Mouse (Mus musculus) thymus, postnatal 0 days (tissue): ENCODE data around the gene Rabgap1l. TPM values are rescaled to one million over a fixed set of nuclear protein-coding genes. Genes with fewer than 3 reads are reported as not detected.
A peak's percentile ranks its signal among the peaks of the same experiment; 100 is the strongest.

Experiments used
- DNase-seq: peaks from one replicate; pipeline ENCODE4 v3.0.0-alpha.2; 2015; ENCODE audit warnings: low spot score
- polyA plus RNA-seq: library from polyadenylated mRNA; unstranded; fragments of >200 nt; fragmentation: Nextera tagmentation; extraction: Ambion mirVana; gene quantifications from 2 replicates; pipeline ENCODE4 v1.2.1, GENCODE M21; 2015

Rabgap1l gene
- polyA plus RNA-seq, 1 experiment from 2014 or later = 88.0 TPM

DNA sequence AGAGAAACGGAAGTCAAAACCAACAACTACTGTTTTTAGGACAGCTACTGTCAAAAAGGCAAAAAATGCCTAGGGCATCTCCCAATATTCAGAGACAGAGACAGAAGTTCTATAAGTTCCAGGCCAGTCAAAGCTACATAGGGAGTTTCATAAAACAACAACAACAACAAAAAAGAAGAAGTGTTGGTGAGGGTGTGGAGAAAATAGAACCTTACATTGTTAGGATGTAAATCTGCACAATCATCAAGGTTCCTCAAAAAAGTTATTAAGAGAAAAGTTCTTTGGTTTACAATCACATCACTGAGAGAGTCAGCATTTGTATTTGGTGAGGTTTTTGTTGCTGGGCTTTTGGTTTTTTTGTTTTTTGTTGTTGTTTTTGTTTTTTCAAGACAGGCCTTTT lies 472.3 kb downstream of the Rabgap1l start:
- DNase-seq = no peak

DNA sequence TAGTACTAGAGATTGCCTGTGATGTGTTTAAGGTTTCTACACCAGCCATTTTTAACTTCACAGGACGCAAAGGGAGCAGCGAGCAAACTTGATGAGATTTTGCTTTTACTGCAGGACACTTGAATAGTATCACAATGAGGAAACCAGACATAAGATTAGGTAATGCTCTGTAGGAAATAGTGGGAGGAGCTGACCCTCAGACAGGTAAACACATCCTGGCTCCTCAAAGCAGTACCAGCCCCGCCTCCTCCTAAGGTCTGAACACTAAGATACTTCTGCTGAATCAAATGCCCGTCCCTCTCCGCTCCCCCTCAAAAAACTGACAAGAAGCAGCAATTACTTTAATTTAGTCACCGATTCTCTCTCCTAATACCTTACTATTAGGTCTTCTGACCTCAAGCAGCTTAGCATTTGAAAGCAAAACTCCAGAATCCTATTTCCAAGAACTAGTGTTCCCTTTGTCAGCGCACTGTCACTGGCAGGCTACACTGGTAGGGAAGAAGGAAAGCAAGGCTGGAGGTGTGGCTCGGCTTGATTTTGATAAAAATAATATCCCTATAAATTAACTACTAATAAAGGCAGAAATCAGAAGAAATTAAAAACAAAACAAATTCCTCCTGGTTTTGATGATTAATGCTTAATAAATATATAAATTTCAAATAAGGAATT lies 474.8 kb downstream of the Rabgap1l start:
- DNase-seq = no peak

DNA sequence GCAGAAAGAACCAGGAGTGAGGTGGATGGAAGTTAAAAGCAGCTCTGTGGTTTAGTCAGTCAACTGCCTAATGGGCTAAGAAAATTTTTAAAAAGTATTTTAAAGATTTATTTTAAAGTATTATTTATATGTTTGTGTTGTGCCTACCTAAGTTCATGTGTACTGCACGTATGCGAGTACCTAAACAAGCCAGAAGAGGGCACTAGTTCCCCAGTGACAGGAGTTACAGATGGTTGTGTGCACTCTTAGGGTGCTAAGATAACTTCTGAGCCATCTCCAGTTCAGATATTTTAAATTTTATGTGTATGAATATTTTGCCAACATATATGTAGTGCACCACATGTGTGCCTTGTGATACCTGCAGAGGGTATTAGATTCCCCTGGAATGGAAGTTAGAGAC lies 476.8 kb downstream of the Rabgap1l start:
- no peak for DNase-seq

DNA sequence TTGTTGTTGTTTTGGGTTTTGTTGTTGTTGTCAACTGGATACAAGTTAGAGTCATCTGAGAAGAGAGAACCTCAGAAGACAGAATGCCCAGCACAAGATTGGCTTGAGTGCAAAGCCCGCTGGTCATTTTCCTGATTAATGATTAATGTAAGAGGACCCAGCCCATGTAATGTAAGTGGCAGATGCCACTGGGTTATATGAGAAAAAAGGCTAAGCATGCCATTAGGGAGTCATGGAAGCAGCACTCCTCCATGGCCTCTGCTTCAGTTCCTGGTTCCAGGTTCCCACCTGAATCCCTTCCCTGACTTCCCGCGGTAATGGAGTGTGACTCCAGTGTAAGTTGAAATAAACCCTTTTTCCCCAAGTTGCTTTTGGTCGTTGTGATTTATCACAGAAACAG lies 480.4 kb downstream of the Rabgap1l start:
- DNase-seq = no peak

DNA sequence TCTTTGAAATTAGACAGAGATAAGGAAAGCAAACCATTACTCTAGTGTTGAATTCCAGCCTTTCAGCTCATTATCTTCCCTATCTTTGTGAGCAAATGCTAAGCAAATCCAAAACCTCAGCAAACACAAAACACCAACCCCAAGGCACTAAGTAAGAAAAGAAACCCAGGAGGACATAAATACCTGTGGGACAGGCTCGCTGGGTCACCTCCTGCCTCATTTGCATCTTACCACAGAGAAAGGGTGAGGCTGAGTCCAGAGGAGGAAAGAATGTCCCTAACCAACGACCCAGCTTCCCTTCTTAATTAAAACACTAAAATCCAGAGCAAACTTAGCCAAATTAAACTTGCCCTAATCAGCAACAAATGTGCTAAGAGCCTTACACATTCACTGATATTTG lies 481.1 kb downstream of the Rabgap1l start:
- no peak for DNase-seq

DNA sequence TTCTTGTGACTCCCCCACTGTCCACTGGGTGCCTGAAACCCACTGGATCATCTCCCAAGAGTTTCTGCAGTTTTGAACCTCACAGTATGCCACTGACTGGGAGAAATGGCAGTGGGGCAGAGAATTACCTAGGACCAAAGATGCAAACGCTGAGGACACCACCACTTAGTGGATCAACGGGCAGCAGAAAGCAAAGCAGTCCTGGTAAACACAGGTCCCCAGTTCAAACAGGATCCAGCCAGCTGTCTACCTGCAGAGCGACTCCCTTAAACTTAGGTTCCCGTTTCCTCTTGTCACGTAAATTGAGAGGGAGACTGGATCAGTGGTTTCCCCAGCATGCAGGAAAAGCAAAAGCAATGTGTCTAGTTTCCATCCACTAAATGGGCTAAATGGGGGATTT lies 483.1 kb downstream of the Rabgap1l start:
- no peak for DNase-seq

DNA sequence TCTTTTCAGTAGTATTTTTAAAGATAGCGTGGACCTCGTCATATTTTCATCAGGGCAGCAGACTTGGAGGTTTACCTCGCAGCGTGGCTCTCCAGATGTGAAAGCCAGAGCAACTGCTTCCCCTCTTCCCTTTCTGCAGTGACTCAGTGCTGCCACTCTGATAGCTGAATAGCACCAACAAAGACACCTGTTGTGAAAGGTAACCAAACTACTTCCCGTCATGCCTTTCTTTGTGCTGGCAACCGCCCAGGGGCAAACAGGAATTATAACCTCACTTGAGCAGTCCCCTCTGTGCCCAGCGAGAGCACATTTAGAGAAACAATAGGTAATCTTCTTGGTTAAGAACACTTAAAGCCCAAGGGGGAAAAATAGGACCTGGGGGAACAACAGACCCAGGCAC lies 484.0 kb downstream of the Rabgap1l start:
- DNase-seq = peak; percentile 76

DNA sequence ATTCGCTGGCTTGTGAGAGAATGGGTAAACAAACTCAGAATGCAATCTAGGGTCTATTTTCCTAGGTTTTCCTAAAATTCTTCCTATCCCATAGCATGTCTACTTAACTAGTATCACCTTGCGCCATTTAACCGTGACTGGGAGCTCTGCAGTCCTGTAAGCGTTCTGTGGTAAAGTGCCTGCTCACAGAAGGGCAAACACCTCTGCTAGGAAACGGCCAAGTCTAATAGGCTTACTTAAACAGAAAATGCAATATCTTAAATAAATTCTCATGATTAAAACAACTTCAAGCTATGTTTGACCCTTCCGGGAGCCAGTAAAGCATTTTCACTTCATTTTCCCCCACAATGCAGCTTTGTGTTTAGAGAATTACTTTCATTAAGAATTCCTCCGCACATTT lies 484.5 kb downstream of the Rabgap1l start:
- peak; percentile 21 for DNase-seq

DNA sequence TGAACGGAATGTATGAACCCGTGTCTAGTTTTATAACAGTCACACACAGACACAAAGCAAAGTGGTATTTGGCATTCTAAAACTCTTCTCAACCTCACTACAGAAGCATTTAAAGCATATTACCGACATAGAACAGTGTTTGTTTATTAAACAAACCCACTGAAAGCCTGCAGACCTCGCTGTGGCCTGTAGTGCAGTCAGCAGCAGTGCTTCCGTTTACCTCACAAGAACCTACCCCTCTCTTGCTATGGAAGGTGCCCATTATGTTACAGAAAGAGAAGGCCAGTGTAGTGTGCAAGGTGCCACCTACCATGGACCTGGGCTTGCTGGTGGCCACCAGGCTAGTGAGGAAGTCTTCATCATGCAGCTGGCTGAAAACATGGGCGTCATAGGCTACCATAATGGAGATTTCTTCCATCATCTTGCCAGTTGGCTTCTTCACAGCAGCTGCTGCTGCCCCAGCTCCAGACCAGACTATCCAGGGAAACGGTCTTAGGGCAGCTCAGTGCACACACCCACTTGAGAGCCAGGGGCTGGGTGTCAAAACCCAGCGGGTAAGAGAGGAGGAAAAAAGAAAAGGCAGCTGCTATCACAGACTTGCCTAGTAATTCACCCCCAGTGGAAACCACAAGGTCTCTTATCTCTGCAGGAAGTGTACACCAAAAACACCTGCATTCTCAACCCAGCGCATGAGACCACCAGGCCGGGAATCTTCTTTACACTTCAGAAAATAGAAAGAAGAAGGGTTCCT lies 486.0 kb downstream of the Rabgap1l start:
- peak; percentile 87 for DNase-seq

DNA sequence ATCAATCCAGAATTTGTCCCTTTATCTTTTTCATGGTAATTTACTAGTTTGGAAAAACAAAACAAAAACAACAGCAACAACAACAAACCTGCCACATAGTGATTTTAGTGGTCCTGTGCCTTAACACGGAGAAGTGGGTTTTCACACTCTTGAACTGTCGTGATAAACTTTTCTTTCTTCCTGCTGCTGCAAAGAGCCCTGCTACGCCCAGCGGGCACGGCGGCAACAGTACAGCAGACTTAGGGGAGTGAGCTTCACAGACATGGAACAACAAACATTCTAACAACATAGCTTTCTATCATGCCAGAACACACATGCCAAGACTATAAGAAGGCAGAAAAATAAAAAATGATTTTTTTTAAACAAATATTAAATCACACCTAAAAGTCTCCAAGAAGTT lies 486.7 kb downstream of the Rabgap1l start:
- DNase-seq = peak; percentile 57

DNA sequence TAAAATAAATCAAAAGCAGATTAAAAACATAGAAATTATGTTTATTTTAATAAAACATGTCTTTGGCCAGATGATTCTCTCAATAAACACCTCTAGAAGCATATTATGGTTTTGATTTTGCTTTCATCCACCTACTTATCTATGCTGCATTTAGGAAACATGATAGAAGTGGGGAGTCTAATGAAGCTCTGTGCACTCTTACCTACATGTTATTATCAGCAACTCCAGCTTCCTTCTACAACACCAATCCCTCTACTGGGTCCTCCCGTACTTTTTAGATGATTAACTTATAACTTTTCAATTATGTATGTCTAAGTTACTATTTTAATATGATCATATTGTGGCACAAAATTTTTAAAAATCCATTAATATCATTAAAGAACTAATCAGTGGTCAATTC lies 487.2 kb downstream of the Rabgap1l start:
- no peak for DNase-seq

DNA sequence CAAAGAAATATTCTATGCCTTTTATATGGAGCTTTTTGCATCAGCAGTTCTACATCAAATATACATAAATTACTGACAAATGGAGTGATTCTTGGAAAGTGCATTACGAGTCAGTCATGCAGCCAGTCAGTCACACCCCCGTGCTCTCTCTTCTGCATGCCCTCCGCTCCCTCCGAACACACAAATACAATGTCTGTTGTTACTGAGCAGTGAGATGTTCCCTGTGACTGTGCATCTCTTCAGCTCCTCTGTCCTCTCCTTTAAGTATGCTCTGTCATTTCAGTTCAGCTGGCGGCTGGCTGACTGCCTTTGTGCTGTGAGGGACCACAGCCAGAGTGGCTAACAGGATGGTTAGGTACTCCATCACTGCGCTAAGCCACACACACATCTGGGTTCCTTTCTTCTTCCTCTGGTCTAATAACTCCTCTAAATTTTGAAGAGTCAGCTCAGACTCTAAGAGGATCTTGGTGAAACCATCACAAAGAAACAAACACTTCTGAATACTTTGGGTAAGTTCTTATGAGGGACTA lies 488.0 kb downstream of the Rabgap1l start:
- peak; percentile 25 for DNase-seq

DNA sequence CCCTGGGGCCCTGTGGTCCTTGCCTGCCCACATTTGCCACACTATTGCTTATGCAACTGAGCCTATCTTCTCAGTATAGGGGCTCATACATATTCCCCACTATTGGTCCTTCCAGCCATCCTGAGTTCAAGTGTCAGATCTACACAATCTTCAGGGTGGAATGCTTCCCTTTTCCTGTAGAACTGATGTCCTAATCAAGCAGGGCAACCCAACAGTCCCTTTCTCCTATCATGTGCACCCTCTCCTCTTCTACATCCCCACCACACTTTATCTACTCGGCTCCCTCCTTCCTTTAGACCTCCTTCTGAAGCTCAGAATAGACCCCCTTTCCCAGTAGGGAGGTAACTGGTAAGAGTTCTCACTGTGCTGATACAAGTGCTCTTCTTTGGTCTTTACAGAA lies 490.7 kb downstream of the Rabgap1l start:
- DNase-seq = no peak

DNA sequence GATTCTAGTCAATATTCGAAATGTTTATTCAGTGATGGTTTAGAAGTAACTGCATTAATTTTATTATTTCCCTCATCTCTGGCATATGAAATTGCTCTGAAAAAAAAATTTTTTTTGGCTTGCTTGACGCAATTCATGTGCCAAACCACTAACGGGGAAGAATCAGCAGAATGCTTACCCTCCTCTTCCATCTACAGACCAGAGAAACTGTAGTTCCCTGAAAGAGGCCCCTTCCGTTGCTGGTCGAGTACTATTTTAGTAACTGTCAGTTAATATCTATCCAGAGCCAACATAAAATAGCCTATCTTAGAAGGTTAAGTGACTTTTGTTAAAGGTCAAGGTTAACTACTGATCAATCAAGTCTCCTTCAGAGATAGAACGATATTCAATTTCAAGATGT lies 491.9 kb downstream of the Rabgap1l start:
- DNase-seq = no peak

DNA sequence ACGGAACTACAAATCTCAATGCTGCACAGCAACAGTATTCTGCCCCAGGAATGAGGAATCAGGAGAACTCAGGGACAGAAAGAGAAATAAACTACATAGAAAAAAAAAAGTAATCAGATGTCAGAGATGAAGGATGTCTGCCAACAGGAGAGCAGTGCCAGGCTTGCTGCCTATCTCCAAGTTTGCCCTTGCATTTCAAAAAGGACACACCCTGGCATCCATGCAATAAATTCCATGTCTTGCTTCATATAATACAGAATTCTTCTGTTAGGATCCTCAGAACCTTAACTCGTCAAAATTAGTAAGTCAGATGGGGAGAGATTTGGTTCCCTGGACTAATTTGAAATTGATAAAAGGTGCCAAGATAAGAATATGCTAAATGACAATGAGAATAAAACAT lies 492.3 kb downstream of the Rabgap1l start:
- no peak for DNase-seq

DNA sequence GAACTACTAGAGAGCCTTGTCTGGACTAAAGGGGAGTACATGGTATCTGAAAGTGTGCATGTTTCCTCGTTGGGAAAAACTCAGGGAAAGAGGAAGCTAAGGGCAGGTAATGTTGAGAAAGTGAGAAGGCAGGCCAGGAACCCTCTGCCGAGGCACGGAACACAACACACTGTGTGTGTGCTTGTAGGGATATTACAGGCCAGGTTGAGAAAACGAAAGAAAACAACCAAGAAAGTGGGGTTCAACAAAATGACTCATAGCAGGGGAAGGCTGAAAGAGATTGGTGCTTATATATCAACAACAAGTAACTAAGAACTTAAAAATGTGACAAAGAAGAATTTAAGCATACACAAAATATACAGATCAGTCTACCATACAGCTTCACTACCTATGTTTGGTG lies 493.0 kb downstream of the Rabgap1l start:
- no peak for DNase-seq

DNA sequence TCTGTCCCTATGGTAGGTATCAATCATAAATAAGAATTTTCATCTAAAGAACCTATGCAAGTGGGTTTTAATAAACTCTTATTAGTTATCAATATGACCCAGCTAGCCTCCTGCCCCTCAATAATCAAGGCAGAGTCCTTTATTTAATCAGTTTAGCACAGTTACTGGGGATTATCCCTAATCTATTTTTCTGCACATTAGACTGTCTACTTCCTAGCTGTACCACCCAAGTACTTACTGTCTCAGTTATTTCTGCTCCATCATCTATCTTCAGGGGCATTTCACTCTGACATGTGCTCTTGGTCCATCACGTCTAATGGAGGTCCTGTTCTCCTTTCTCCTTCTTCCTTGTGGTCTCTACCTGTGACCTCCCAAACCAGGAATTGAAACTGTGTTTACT lies 494.1 kb downstream of the Rabgap1l start:
- no peak for DNase-seq

DNA sequence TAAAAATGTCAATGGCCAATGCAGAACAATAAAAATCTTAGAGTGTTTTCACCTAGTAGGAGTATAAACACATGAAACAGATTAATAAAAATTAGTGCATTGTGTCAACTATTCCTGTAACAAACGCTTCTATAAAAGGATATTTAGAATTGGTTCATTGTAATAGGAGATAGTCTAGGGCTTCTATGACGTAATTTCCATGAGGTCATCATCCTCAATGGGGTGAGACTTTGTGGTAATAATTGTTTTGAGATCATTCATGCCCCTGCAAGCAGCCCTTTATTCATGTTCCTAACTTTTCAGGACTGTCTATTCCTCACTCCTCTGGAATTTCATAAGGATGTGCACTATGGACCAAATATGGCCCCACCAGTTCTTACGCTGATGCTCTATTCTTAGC lies 495.3 kb downstream of the Rabgap1l start:
- DNase-seq = no peak

DNA sequence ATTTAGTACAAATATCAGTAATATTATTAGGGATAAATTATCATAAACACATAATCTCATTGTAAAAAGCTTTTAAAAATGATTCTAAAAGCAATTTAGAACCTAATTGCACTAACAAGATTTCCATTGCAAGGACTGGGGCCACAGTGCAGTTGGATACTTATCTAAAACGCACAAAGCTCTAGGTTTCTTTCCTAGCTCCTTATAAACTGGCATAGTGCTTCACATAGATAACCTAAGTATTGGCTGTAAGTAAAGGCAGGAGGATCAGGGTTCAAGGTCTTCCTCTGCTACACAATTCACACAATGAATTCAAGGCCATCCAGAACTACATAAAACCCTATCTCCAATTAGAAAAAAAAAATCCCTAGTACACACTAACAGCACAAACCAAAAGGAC lies 497.7 kb downstream of the Rabgap1l start:
- no peak for DNase-seq

DNA sequence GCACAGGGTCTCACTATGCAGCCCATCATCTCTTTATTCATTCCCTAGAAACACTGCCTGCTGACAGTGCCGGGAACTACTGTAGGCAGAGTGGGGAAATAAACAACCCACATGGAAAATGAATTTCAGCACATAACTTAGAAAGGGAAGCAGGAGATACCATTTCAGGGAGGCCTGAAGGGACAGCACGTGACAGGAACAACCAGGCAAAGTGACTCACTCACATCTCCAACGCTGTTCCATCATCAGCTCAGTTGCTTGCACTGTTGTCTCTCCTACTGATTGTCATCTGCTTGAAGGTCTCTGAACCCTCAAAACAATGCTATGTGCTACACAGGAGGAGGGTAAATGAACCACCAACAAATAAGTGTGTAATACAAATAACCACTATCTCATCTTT lies 499.5 kb downstream of the Rabgap1l start:
- DNase-seq = no peak

DNA sequence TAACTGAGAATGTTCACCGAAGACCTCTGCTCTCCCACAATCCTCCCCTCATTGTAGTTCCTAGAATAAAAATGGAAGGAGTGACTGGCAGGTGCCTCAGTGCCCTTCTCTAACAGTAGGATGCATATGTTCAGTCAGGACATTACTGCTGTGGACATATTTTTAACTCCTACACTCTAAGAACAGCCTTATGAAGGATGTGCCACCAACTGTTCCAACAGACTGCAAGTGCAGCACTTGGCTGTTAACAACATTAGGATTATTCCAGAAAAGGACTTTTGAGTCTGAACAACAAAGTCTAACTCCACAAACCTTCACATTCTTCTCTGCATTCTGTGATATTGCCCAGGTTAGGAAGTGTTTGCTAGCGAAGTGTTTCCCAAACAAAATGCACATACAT lies 501.0 kb downstream of the Rabgap1l start:
- DNase-seq = no peak

DNA sequence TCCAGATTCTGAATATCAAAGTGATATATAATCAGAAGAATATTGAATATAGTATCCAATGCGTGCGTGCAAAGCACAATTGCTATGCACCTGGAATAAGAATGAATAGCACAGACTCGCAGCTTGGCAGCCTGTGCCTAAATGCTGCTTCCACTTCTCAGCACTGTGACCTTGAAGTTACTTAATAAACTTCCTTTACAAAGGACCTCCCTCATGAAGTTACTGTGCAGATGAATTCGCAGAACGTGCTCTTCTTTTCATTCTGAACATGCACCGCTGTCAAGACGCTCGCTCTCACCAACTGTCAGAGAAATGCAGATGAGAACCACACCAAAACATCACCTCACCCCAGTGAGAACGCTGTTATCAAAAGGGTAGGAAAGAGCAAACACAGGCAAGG lies 502.8 kb downstream of the Rabgap1l start:
- peak; percentile 26 for DNase-seq

DNA sequence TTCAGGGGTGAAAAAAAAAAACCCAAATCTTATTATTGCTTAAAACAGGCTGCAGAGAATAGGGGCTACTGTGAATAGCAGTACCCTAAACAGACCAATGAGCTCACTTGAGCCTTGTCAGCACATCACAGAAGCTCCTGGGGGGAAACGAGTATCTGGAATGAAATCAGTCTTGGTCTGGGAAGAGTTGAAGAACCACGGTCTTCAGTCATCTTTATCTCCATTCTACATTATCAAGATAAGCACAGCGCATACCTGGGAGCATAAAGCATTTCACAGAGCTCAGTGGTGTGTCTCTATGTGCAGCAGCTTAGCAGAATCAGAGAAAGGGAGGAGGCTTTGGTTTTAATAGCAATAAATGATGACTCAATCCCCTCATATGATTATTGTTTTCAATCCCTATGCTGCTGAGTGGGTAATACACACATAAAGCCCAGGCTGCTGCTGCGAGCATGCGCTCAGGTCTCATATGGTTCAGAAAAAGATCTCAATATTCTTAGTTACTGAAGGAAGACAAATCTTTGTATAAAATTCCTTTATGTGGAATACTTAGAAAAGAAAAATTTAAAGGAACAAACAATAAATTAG lies 505.9 kb downstream of the Rabgap1l start:
- DNase-seq = no peak
